Mouse (Mus musculus): ENCODE data around the gene Map3k20.
A peak's percentile ranks its signal among the peaks of the same experiment; 100 is the strongest.

Gene Map3k20

GRCm38 (mm10) chr2:72319028-72319798 lies 33.8 kb downstream of the Map3k20 start:
- DNase-seq (ENCODE audit: inconsistent age in 2 of 2, low spot score in 1 of 2), result peak; percentile 15 to 79

- no peak for DNase-seq (ENCODE audit: inconsistent age in 2 of 2, low spot score in 1 of 2)
These were observed 35.2 kb downstream of the Map3k20 start for GRCm38 (mm10) chr2:72320661-72321060.

GRCm38 (mm10) chr2:72321591-72321990 lies 36.2 kb downstream of the Map3k20 start:
- DNase-seq (ENCODE audit: inconsistent age in 2 of 2, low spot score in 1 of 2), result no peak

- DNase-seq (ENCODE audit: inconsistent age in 2 of 2, low spot score in 1 of 2), result no peak
These were observed 37.4 kb downstream of the Map3k20 start for GRCm38 (mm10) chr2:72322681-72323353.

GRCm38 (mm10) chr2:72324436-72324835 lies 39.0 kb downstream of the Map3k20 start:
- no peak for DNase-seq (ENCODE audit: inconsistent age in 2 of 2, low spot score in 1 of 2)

- peak in 1 of 2 experiments; percentile 52 for DNase-seq (ENCODE audit: inconsistent age in 2 of 2, low spot score in 1 of 2)
These were observed 41.1 kb downstream of the Map3k20 start for GRCm38 (mm10) chr2:72326491-72326890.

- no peak for DNase-seq (ENCODE audit: inconsistent age in 2 of 2, low spot score in 1 of 2)
These were observed 43.0 kb downstream of the Map3k20 start for GRCm38 (mm10) chr2:72328435-72328834.

- no peak for DNase-seq (ENCODE audit: inconsistent age in 2 of 2, low spot score in 1 of 2)
These were observed 45.6 kb downstream of the Map3k20 start for GRCm38 (mm10) chr2:72330955-72331481.

- DNase-seq (ENCODE audit: inconsistent age in 2 of 2, low spot score in 1 of 2), result no peak
These were observed 46.6 kb downstream of the Map3k20 start for GRCm38 (mm10) chr2:72332067-72332466.

GRCm38 (mm10) chr2:72333210-72333609 lies 47.8 kb downstream of the Map3k20 start:
- peak in 1 of 2 experiments; percentile 21 for DNase-seq (ENCODE audit: inconsistent age in 2 of 2, low spot score in 1 of 2)

GRCm38 (mm10) chr2:72336840-72337239 lies 51.4 kb downstream of the Map3k20 start:
- no peak for DNase-seq (ENCODE audit: inconsistent age in 2 of 2, low spot score in 1 of 2)

GRCm38 (mm10) chr2:72345281-72345680 lies 59.8 kb downstream of the Map3k20 start:
- no peak for DNase-seq (ENCODE audit: inconsistent age in 2 of 2, low spot score in 1 of 2)

- no peak for DNase-seq (ENCODE audit: inconsistent age in 2 of 2, low spot score in 1 of 2)
These were observed 65.9 kb downstream of the Map3k20 start for GRCm38 (mm10) chr2:72351329-72351728.

GRCm38 (mm10) chr2:72351776-72352175 lies 66.3 kb downstream of the Map3k20 start:
- no peak for DNase-seq (ENCODE audit: inconsistent age in 2 of 2, low spot score in 1 of 2)

GRCm38 (mm10) chr2:72352756-72353155 lies 67.3 kb downstream of the Map3k20 start:
- DNase-seq (ENCODE audit: inconsistent age in 2 of 2, low spot score in 1 of 2), result no peak

- DNase-seq (ENCODE audit: inconsistent age in 2 of 2, low spot score in 1 of 2), result no peak
These were observed 71.0 kb downstream of the Map3k20 start for GRCm38 (mm10) chr2:72356471-72356870.

- no peak for DNase-seq (ENCODE audit: inconsistent age in 2 of 2, low spot score in 1 of 2)
These were observed 76.1 kb downstream of the Map3k20 start for GRCm38 (mm10) chr2:72361572-72361971.

- DNase-seq (ENCODE audit: inconsistent age in 2 of 2, low spot score in 1 of 2), result no peak
These were observed 78.0 kb downstream of the Map3k20 start for GRCm38 (mm10) chr2:72363449-72363848.

- peak; percentile 14 to 77 for DNase-seq (ENCODE audit: inconsistent age in 2 of 2, low spot score in 1 of 2)
These were observed 80.5 kb downstream of the Map3k20 start for GRCm38 (mm10) chr2:72365930-72366329.

GRCm38 (mm10) chr2:72366503-72366902 lies 81.1 kb downstream of the Map3k20 start:
- DNase-seq (ENCODE audit: inconsistent age in 2 of 2, low spot score in 1 of 2), result peak; percentile 24 to 82

- DNase-seq (ENCODE audit: inconsistent age in 2 of 2, low spot score in 1 of 2), result no peak
These were observed 82.4 kb downstream of the Map3k20 start for GRCm38 (mm10) chr2:72367850-72368249.

- peak in 1 of 2 experiments; percentile 46 for DNase-seq (ENCODE audit: inconsistent age in 2 of 2, low spot score in 1 of 2)
These were observed 83.7 kb downstream of the Map3k20 start for GRCm38 (mm10) chr2:72369140-72369600.
